Mouse (Mus musculus) A20 (cell line): ENCODE measurements around the gene Sys1.

Experiments
- DNase-seq: peaks from one replicate; pipeline ENCODE4 v3.0.0-alpha.2; 2011; ENCODE audit warnings: low read depth, low spot score

Gene Sys1

DNA sequence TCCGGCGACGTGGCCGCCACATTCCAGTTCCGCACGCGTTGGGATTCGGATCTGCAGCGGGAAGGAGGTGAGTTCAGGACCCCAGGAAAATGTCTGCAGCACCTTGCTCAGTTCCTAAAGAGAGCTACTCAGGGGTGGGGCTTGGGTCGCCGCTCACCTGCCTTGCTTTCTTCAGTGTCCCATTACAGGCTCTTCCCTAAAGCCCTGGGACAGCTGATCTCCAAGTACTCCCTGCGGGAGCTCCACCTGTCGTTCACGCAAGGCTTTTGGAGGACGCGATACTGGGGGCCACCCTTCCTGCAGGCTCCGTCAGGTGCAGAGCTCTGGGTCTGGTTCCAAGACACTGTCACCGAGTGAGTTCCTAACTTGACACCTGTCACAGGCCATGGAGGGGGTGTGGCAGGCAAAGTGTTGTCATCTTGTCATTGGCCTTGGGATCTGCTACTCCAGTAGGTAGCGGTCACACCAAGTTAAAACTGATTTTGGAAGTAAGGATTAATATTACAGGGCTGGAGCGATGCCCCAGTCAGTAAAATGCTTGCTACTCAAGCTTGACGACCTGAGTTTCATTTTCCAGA lies 41.0 kb downstream of the Sys1 start:
- no peak for DNase-seq

DNA sequence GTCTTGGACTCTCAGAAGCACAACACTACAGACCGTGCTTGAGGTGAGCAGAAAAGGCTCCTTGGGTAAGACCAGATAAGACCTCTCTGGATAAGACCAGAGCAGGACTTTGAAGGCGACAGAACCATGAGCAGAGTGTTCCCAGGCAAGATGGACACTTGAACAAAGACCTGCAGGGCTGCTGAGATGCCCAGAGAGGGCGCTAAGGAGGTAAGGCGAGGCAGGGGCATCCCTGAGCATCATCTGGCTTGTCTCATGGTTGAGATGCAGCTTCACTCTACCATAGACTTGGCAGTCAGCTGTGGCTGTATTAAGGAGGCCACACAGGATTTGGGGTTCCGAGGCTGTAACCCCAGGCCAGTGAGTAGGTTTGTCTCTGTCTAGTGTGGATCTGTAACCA lies 42.6 kb downstream of the Sys1 start:
- DNase-seq, result peak; percentile 22

DNA sequence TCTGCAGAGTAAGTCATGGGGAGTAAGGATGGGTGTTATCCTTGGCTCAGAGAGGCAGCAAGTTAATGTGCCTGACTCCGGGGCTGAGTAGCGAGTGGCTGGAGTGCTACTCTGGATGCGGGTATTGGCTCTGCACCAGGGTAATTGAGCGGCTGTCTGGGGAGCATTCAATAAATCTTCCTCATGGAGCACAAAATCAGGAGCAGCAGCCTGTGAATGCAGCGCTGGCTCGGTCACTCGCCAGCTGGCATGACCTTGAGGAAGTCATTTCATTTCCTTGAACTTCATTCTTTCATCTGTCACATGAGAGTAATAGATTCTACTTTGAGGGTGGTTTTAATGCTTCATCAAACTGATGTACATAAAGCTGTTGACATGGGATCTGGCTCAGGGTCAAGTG lies 43.7 kb downstream of the Sys1 start:
- DNase-seq, result no peak

DNA sequence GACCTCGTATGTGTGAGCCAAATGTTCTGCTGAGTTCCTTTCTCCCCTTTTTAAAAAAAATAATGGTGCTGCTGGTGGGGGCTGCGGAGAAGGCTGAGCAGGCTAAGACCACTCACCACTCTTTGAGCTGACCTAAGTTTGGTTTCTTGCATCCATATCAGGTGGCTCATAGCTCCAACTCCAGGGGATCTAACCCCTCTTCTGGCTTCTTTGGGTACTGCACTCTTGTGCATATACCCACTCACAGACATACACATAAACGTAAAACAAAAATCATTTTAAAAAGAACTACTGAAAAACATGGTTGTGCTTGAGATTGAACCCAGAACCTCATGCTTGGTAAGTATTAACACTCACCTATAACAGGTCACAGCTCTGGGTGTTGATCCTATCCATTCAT lies 48.2 kb downstream of the Sys1 start:
- no peak for DNase-seq

DNA sequence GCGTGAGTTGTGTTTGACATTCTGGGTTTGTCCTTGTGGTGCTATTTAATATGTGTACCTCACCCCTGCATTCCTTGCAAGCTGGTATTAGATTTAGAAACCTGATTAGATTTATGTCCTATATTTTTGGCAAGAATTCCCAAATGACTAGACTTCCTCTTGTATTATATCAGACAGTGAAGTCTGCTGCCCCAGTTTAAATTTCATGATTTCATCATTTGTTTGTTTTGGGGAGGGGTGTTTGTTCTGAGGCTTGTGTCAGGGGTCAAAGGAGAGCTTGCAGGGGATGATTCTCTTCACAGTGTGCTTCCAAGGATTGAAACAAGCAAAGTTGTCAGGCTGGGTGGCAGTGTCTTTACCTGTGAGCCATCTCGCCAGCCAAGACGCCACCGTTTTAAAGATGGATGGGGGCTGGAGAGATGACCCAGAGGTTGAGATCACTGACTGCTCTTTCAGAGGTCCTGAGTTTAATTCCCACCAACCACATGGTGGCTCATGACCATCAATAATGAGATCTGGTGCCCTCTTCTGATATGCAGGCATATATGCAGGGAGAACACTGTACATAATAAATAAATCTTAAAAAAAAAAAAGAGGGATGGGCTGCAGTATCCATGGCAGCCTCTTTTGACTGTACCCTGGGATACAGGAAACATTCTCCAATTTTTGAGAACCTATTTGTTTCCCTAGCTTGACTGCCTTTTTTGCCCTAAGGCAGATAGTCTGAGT lies 49.0 kb downstream of the Sys1 start:
- no peak for DNase-seq

DNA sequence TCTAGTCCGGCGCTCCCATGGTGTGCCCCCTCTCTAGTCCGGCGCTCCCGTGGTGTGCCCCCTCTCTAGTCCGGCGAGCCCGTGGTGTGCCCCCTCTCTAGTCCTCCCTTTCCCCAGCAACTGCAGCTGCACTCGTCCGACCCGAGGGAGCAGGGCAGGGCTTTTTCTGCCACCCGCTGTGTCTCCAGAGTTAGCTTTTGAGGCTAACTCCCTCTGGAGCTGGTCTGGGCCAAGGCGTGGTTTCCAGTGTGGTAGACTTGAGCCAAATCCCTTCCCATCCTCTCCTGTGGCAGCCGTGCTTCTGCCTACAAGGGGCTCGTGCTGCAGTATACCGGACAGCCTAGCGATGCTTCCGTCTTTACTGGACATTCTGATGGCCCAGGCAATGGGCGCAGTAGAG lies 51.0 kb downstream of the Sys1 start:
- no peak for DNase-seq

DNA sequence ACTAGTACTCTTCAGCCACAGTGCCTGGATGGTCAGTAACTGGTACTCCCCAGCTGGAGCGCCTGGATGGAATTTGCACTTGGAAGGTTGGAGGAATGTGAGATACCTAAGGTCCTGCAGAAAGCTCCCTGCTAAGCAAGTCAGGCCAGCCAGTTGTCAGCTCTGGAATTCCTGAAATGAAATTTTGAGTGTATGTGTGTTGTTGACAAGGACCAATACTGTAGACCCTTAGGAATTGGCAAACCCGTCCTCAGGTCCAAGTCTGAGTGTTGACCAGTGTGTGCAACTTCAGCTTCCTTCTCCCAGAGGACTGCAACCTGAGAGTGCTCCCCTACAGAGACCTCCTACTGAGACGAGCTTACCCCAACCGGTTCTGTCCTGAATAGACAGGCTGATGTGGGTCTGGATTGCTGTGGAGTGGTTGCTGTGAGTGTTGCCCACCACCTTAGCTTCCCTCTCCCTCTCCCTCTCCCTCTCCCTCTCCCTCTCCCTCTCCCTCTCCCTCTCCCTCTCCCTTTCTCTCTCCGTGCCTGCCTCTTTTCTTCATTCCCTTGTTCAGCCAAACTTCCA lies 53.9 kb downstream of the Sys1 start:
- no peak for DNase-seq

DNA sequence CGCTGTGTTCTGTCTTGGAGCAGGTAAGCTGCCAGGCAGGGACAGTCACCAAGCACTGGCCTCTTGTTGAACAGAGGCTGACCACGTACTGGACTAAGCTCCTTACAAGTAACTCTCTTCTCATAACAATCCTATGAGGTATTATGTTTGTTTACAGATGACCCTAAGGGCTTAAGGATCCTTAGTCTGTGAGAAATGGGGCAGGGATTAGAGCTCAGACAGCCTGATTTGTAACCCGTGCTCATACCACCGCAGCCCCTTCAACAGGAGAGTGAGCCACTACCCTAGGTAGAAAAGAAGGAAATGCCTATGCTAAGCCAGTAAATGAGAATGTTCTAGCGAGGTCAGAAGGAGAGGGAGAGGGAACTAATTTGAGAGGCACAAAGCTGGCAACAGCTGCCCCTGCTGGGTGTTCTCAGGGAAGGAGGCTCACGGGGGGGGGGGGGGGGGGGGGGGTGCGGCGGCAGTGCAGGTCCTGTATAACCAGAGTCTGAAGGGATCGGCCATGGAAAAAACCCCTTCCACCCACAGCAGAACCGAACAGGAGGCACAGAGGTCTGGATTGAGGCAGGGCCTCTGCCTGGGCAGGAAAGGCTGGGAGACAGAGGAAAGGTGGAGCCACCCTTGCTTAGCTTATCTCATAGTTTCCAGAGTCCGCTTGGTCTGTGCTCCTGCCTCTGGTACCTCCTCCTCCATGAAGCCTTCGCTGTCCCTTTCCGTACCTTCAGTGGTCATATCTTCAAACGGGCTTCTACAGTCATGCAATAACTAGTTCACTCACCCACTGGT lies 55.6 kb downstream of the Sys1 start:
- DNase-seq, result no peak

DNA sequence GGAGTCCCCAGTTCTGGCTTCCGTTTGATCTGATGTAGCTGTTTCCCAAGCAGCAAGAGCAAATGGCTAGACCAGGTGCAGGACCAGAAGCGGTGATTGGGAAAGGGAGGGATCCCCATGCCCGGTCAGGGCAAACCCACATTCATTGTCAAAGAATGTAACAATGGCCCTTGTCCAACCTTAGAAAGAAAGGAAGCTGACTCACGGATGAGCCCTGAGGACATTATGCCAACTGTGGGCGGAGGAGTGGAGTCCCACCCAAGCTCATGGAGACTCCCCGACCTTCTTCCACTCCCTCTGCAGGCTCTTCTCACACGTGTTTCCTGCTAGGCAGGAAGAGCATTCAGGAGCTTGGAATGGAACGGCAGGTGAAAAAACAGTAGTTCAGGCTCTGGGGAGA lies 56.6 kb downstream of the Sys1 start:
- no peak for DNase-seq

DNA sequence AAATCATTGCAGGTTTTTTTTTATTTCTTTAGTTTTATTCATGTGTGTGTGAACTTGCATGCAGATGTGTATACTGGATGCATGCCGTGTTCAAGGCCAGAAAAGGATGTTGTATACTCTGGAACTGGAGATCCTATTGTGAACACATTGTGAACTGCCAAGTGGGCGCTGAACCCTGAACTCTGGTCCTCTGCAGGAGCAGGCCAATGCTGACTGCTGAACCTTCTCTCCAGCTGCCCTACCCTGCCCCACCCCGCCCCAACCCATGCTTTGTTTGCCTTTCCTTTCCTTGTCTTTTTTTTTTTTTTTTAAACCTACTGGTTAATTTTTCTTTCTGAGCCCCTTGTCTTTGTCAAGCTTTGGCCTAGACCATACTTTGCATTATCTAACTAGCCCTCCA lies 58.2 kb downstream of the Sys1 start:
- DNase-seq, result no peak

DNA sequence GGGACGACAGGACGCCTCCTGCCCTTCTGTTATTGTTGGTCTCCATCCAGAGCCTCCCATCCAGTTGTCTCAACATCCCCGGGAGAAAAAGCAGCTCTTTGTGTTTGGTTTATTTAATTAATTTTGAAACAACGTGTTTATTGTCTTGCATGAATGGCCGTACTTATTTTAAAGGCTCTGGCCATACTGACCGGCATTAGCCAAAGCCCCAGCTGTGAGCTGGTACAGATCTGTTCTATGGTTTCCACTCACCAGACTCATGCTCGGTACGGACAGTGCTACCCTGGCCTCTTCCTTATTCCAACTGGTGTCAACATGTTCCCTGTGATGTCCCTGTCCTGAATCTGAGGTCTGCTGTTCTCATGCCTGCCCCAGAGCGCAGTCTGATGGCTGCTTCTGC lies 59.1 kb downstream of the Sys1 start:
- no peak for DNase-seq

DNA sequence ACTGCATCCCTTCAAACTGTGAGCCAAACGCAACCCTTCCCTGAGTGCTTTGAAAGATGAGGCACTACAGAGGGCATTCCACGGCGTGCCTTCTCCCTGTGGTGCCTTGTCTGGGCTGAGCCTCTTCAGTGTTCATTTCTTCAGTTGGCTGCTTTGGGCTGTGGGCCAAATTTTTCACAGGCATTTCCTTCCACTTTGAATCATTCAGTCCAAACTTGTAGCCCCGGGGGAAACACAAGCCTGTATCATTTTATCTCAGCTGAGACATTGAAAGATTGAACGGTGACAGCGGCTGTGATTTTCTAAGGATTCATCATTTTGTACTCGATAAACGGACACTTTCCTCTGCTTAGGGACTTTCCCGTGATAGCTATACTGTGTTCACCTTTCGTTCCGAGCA lies 59.8 kb downstream of the Sys1 start:
- DNase-seq, result no peak

DNA sequence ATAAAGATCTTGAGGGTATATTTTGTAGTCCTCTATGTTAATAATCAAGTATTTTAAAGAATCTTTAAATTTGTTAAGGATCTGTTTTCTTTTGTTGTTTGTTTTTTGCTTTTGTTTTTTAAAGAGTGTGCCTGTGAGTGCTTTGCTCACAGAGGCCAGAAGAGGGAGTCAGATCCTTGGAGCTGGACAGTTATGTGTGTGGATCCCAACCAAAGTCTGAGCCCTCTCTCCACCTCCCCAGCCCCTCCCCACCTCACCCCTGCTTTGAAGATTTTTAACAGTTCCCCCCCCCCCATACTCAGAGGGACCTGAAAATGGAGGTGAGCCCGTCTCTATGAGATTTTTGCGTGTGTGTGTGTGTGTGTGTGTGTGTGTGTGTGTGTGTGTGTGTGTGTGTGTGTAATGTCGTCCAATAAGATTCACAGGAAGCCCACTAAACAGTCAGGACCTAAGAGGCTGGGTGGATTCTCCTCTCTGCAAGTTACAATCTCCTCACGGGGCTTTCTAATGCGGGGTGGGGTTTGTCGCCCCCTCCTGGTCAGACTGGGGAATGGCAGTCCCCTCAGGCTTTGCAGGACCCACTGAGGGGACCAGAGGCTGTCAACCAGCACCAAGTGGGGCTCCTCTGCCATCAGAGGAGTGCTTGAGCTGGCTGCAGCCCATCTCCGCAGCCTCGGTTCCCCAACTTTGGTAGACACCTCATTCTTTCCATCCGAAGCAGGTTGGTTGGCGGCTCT lies 60.9 kb downstream of the Sys1 start:
- peak; percentile 72 for DNase-seq

DNA sequence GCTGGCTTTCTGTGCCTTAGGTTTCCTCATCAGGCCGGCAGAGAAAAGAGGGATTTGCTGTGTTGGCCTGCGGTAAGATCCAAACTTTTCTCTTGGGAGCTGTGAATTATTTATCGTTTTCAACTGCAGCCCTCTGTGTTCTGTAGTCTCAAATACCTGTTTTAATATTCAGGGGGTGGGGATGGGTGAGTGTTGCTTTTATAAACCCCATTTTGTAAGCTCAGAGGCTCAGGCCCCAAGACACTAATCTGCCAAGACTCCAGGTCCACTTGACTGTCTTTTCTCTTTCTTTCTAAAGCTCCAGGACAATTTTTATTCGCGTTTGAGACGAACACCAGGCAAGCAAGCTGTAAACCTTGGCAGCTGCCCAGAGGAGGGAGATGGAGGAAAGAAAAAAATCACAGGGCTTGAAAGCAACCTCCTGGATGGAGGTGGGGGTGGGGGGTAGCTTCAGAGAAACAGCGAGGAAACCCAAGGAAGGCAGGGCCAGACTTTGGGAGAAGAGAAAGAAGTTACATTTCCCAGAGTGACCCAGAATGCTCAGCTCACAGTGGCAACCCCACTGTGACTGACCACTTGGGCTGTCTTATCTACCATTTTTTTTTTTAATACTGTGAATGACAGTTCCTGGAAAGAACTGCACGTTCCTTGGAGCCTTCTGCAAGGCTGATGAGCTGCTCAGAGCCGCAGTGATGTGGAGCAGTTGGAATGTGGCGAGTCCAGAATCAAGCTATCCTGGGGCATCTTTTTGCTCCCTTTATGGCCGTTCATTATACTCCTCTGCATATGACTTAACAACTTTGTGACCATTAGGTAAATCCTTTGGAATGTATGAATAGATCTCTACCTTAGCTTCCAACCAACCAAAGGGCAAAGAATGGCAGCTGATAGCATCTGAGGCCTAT lies 61.8 kb downstream of the Sys1 start:
- no peak for DNase-seq

DNA sequence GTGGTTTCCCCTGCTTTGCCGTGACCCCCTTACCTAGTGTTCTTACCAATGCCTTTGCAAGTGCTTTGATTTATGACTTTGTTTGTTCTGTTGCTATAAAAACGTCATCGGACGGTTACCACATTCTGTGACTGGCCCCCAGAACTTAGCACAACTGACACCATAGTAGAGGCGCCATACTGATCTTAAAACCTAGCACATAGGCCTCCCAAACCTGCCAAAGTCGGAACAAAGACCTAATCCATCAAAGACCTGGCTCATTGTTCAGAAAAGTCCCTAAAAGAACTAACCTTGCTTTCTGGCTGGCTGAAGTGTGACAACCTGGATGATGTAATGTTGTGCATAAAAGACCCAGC lies 62.4 kb downstream of the Sys1 start:
- no peak for DNase-seq

DNA sequence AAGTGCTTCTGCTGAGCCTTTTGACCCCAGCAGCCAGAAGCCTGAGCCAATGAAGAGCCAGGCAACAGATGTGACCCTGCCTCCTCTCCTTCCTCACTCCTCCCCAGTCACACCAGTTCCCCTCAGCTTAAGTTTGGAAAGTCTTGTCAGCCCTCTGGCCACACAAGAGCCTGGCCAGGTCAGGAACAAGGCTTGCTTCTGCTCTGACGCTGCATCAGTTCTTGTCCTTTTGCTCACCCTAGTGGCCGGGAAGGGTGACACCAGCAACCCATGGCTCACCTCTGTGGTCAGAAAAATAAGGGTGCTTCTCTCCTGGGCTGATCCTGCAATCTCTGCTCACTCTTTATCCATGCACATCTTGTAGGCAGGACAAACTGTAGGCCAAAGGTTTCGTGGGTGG lies 64.0 kb downstream of the Sys1 start:
- peak; percentile 85 for DNase-seq

DNA sequence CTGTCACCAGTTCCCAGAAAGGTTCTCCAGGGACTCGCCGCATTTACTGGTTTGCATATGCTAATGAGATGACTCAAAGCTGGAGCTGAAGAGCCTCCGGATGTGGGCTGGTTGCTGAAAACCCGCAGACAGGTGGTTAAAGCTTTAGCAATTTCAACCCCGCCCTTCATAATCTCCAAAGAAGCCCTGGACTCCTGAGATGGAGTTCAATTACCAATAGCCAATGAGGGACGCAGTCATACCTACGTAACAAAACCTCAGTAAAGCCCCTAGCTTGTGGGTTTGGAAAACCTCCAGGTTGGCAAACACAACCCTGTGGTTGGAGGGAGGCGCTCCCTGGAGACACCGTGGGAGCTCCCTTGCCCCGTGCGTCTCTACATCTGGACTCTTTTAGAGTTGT lies 65.1 kb downstream of the Sys1 start:
- peak; percentile 96 for DNase-seq

DNA sequence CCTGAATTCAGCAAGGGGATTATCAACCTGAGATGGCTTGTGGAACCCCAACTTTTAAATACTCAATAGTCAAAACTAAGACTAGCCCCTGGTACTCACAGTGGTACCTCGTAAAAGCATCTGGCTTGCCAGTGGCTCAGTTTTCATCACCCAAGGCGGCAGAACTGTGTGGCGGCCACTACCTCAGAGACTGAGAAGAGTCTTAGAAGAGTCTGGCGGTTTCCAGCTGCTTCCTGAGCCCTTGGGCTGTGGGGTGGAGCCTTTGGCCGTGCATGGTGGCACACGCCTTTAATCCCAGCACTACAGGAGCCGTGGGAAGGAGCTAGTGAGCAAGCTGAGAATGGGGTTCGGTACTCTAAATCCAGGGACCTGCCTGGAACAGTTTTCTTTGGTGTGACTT lies 65.5 kb downstream of the Sys1 start:
- no peak for DNase-seq

DNA sequence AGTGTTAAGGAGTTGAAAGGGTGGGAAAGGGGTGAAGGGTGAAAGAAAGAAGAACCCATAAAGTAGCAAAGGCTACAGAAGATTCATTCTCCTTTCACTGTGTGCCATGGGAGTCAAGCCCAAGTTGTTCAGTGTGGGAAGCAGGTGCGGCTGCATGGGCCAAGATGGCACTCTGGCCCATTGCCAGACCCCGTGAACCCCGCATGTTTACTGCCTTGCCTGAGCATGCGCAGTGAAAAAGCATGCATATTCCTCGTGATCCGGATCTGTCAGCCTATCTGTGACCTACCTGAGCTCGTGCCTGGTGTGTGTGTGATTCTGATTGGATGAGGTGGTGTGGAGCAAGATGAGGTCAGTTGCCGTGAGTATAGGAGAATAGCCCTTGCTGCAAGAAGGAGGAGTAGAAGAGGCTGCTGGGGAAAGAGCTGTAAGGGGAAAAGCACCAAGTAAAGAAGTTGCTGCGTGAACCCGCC lies 66.6 kb downstream of the Sys1 start:
- DNase-seq, result peak; percentile 82

DNA sequence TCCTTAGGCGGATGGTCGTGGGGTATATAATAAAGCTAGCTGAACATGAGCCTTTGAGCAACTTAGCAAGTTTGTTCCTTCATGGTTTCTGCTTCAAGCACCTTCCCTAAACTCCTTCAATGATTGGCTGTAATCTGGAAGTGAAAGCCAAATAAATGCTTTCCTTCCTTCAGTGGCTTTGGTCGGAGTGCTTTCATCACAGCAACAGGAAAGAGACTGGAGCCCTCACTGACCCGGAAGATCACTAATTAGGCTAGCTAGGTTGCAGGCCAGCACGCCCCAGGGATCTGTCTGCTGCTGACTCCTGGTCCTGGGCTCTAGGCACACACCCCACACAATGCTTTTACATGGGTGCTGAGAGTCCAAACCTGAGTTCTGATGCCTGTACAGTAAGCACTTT lies 71.8 kb downstream of the Sys1 start:
- DNase-seq, result peak; percentile 16
